Mouse (Mus musculus): ENCODE measurements around the gene Vti1a. TPM values are rescaled to one million over a fixed set of nuclear protein-coding genes. Genes with fewer than 3 reads are reported as not detected.

Gene Vti1a
- polyA plus RNA-seq, 1 experiment from 2014 or later: 19.4 TPM

DNA sequence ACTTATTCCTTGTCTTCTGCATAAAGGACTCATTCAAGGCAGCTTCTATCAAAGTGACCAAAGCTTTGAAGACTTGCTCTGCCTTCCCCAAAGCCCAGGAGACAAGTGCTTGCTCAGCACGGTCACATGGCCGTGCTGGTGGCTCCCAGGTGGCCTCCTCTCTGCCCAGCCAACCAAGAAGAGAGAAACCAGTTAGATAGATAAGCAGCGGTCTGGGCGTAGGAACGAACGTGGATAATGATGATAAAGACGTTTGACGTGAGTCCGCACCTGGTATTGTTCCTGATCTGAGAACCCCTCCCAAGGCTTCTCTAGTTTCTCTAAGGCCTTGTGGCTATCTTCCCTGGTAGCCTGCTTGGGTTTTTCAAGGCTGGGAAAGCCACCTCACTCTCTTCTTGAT lies 334.9 kb downstream of the Vti1a start:
- 81% methylated on average over 9 of the region's 9 CpGs for WGBS
- no peaks in the 10 kb centered on the region for H3K4me1 ChIP-seq (replicated peaks; ENCODE audit: control insufficient read depth, insufficient read depth)
- no peak for TF ChIP-seq CTCF (IDR thresholded peaks at IDR 0.05; ENCODE audit: low read depth)
- no peak for TF ChIP-seq EP300 (optimal IDR thresholded peaks at IDR 0.05)

DNA sequence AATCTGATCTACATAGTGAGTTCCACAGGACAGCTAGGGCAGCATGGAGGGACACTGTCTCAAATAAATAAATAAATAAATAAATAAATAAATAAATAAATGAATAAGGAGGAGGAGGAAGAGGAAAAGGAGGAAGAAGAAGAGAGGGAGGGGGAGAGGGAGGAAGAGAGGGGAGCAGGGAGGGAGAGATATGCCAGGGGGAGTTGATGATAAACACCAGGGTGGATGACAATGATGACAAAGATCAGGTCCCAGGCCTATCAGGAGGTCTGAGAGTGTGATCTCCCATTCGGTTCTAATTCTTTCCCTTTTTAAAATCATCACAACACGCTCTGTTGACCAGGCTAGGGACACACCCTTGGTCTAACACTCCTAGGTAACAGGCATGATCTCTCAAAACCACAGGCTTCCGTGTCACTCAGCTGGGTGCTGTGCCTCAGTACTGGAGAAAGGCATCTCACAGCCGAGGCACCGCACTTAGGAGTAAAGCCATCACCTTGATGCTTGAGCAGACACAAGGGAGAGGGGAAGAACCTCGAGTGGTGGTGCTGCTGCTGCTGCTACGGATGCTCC lies 336.7 kb downstream of the Vti1a start:
- Histone ChIP-seq H3K9me3 (ENCODE audit: control insufficient read depth, low read length) (no peaks in the 10 kb centered on the region), H3K27me3 (ENCODE audit: control insufficient read depth, insufficient read depth, low read length) (no peaks in the 10 kb centered on the region), H3K4me2 (replicated peaks; ENCODE audit: low read depth) (no peak overlapping the region), H3K9ac (ENCODE audit: low read length) (no peak overlapping the region), H3K36me3 (ENCODE audit: control insufficient read depth, insufficient read depth, low read length) (no peaks in the 10 kb centered on the region), H3K4me1 (replicated peaks; ENCODE audit: control insufficient read depth, insufficient read depth) (no peaks in the 10 kb centered on the region), H3K4me3 (ENCODE audit: low read depth, low read length) (no peak overlapping the region), H3K27ac (replicated peaks) (no peak overlapping the region)
- TF ChIP-seq EP300 (optimal IDR thresholded peaks at IDR 0.05): no peak
- no peak for TF ChIP-seq CTCF (IDR thresholded peaks at IDR 0.05; ENCODE audit: low read depth)
- 74% methylated on average over 7 of the region's 7 CpGs for WGBS
- no peak for ATAC-seq (ENCODE audit: low FRiP score, low TSS enrichment)
- DNase-seq (ENCODE audit: low spot score): no peak

More for the DNA sequence above, 334.9 kb downstream of the Vti1a start:
- H3K9ac ChIP-seq (ENCODE audit: low read length): no peak overlapping the region
- H3K36me3 ChIP-seq (ENCODE audit: control insufficient read depth, insufficient read depth, low read length): no peaks in the 10 kb centered on the region
- no peaks in the 10 kb centered on the region for H3K9me3 ChIP-seq (ENCODE audit: control insufficient read depth, low read length)
- H3K4me2 ChIP-seq (replicated peaks; ENCODE audit: low read depth): no peak overlapping the region
- DNase-seq (ENCODE audit: low spot score) (no peak), ATAC-seq (ENCODE audit: low FRiP score, low TSS enrichment) (no peak)
- H3K27me3 ChIP-seq (ENCODE audit: control insufficient read depth, insufficient read depth, low read length): no peaks in the 10 kb centered on the region
- H3K4me3 ChIP-seq (ENCODE audit: low read depth, low read length): no peak overlapping the region
- H3K27ac ChIP-seq (replicated peaks): no peak overlapping the region

DNA sequence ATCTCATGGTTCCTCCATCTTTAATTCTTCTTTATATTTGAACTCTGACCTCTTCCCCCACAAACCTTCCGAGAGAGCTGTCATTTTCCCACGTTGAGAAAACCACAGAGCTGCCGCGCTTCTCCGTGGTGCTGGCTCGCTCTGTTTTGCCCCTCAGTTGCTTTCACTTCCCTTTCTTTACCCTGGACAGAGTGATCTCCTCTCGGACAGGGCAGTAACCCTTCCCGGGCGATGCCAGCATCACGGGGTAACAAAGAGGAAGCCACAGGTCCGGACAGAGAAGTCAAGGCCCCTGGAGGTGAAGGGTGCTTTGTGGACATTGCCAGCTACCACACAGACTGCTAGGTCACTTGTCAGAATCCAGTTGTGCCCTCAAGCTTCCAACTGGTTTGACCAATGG lies 344.1 kb downstream of the Vti1a start:
- TF ChIP-seq CTCF (IDR thresholded peaks at IDR 0.05; ENCODE audit: low read depth) (no peak), EP300 (optimal IDR thresholded peaks at IDR 0.05) (no peak)
- H3K4me1 ChIP-seq (replicated peaks; ENCODE audit: control insufficient read depth, insufficient read depth): no peaks in the 10 kb centered on the region
- H3K27ac ChIP-seq (replicated peaks): no peak overlapping the region
- DNase-seq (ENCODE audit: low spot score) (no peak), ATAC-seq (ENCODE audit: low FRiP score, low TSS enrichment) (no peak)
- no peaks in the 10 kb centered on the region for H3K27me3 ChIP-seq (ENCODE audit: control insufficient read depth, insufficient read depth, low read length)
- H3K4me3 ChIP-seq (ENCODE audit: low read depth, low read length): no peak overlapping the region
- H3K9ac ChIP-seq (ENCODE audit: low read length): no peak overlapping the region
- 82% methylated on average over 11 of the region's 11 CpGs for WGBS
- no peak overlapping the region for H3K4me2 ChIP-seq (replicated peaks; ENCODE audit: low read depth)
- H3K36me3 ChIP-seq (ENCODE audit: control insufficient read depth, insufficient read depth, low read length): no peaks in the 10 kb centered on the region
- H3K9me3 ChIP-seq (ENCODE audit: control insufficient read depth, low read length): no peaks in the 10 kb centered on the region

DNA sequence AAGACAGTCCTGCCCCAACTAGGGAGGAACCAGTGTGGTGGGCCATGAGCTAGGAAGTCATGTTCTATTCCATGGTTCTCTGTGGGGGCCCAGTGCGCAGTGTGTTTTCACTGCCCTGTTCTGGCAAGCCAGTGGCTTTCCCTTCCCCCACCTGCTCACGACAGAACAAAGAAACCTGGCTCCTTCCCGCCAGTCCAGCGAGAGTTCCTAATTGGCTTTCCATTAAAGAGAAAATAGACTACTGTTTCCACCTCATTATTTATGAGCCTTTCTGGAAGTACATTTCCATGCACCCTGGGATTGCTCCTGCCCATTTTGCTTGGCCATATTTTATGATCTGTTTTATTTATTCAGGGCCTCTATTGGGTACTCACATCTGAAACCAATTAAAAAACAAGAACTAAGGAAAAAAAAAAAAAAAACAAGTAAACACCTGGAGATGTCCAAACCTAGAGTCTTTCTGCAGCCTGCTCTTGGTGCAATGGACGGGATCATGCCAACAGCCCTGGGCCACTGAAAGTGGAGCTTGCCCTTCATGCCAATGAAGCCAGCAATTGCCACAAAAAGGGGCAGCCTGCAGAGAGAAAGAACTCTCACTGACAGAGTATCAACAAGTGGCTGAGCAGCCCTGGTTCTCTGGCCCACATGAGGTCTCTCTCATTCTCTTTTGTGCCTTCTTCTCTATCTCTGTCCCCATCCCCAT lies 346.6 kb downstream of the Vti1a start:
- H3K9ac ChIP-seq (ENCODE audit: low read length): no peak overlapping the region
- no peaks in the 10 kb centered on the region for H3K36me3 ChIP-seq (ENCODE audit: control insufficient read depth, insufficient read depth, low read length)
- H3K9me3 ChIP-seq (ENCODE audit: control insufficient read depth, low read length): no peaks in the 10 kb centered on the region
- DNase-seq (ENCODE audit: low spot score) (no peak), ATAC-seq (ENCODE audit: low FRiP score, low TSS enrichment) (no peak)
- 67% methylated on average over 5 of the region's 5 CpGs for WGBS
- TF ChIP-seq CTCF (IDR thresholded peaks at IDR 0.05; ENCODE audit: low read depth) (no peak), EP300 (optimal IDR thresholded peaks at IDR 0.05) (no peak)
- H3K4me1 ChIP-seq (replicated peaks; ENCODE audit: control insufficient read depth, insufficient read depth): no peaks in the 10 kb centered on the region
- H3K4me3 ChIP-seq (ENCODE audit: low read depth, low read length): no peak overlapping the region
- H3K4me2 ChIP-seq (replicated peaks; ENCODE audit: low read depth): no peak overlapping the region
- H3K27me3 ChIP-seq (ENCODE audit: control insufficient read depth, insufficient read depth, low read length): no peaks in the 10 kb centered on the region
- H3K27ac ChIP-seq (replicated peaks): no peak overlapping the region

DNA sequence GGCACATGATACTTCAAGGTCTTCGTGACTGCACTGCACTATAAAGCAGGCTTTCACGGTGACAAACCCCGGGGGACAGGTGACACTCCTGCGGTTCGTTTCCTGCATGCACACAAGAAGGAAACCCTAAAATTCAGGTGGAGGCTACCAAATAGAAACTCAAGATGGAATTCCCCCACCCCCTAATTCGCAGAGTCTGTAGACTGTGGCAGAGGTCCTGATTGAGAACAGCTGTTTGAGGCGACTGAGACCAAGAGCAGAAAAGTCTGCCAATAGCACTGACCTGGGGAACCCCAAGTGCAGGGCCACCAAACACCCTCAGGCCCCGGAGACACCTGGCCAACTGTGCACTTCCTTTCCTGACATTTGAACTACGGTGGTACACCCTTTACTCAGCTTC lies 351.7 kb downstream of the Vti1a start:
- DNase-seq (ENCODE audit: low spot score): no peak
- WGBS: 75% methylated on average over 9 of the region's 9 CpGs
- no peak overlapping the region for H3K4me2 ChIP-seq (replicated peaks; ENCODE audit: low read depth)
- no peak overlapping the region for H3K9ac ChIP-seq (ENCODE audit: low read length)
- H3K27ac ChIP-seq (replicated peaks): no peak overlapping the region
- ATAC-seq (ENCODE audit: low FRiP score, low TSS enrichment): no peak
- TF ChIP-seq EP300 (optimal IDR thresholded peaks at IDR 0.05) (no peak), CTCF (IDR thresholded peaks at IDR 0.05; ENCODE audit: low read depth) (no peak)
- H3K27me3 ChIP-seq (ENCODE audit: control insufficient read depth, insufficient read depth, low read length): no peaks in the 10 kb centered on the region
- no peaks in the 10 kb centered on the region for H3K4me1 ChIP-seq (replicated peaks; ENCODE audit: control insufficient read depth, insufficient read depth)
- H3K9me3 ChIP-seq (ENCODE audit: control insufficient read depth, low read length): no peaks in the 10 kb centered on the region
- no peaks in the 10 kb centered on the region for H3K36me3 ChIP-seq (ENCODE audit: control insufficient read depth, insufficient read depth, low read length)
- H3K4me3 ChIP-seq (ENCODE audit: low read depth, low read length): no peak overlapping the region

DNA sequence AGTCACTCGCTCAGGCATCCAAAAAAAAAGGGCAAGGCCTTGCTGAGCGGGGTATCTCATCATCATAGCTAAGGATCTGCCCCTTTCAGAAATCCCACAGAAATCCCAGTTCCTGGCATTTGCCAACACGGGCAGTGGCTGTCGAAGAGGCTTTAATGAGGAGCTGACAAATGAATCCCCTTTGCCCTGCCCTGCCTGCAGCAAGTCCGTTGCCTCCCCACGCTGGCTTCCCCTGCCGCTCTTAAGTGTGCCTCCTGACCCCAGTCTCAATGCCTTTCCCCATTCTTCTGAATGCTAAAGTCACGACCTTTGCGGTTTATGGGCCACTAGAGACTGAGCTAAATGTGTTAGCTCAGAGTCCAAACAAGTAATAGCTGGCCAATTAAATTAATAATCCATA lies 352.8 kb downstream of the Vti1a start:
- Histone ChIP-seq H3K27ac (replicated peaks) (no peak overlapping the region), H3K27me3 (ENCODE audit: control insufficient read depth, insufficient read depth, low read length) (no peaks in the 10 kb centered on the region), H3K9ac (ENCODE audit: low read length) (no peak overlapping the region), H3K4me3 (ENCODE audit: low read depth, low read length) (no peak overlapping the region), H3K36me3 (ENCODE audit: control insufficient read depth, insufficient read depth, low read length) (no peaks in the 10 kb centered on the region), H3K4me2 (replicated peaks; ENCODE audit: low read depth) (no peak overlapping the region), H3K4me1 (replicated peaks; ENCODE audit: control insufficient read depth, insufficient read depth) (no peaks in the 10 kb centered on the region), H3K9me3 (ENCODE audit: control insufficient read depth, low read length) (no peaks in the 10 kb centered on the region)
- ATAC-seq (ENCODE audit: low FRiP score, low TSS enrichment) (no peak), DNase-seq (ENCODE audit: low spot score) (no peak)
- TF ChIP-seq CTCF (IDR thresholded peaks at IDR 0.05; ENCODE audit: low read depth): no peak
- TF ChIP-seq EP300 (optimal IDR thresholded peaks at IDR 0.05): no peak
- 55% methylated on average over 9 of the region's 9 CpGs for WGBS

Other genes with a start within 250 kb of the Vti1a start
- 12.5 and 13.1 TPM in 2 replicates for gene Gpam, start 189.1 kb upstream of the Vti1a start, polyA plus RNA-seq (2015; fragmentation: Nextera tagmentation; extraction: Ambion mirVana)
- gene Tectb, start 135.6 kb upstream of the Vti1a start, polyA plus RNA-seq (2015; fragmentation: Nextera tagmentation; extraction: Ambion mirVana): 0.16 and 0.23 TPM in 2 replicates
- 0.08 TPM in 2 replicates for gene Gucy2g, start 75.1 kb upstream of the Vti1a start, polyA plus RNA-seq (2015; fragmentation: Nextera tagmentation; extraction: Ambion mirVana)
- 62.7 and 63.2 TPM in 2 replicates for gene Acsl5, start 64.4 kb upstream of the Vti1a start, polyA plus RNA-seq (2015; fragmentation: Nextera tagmentation; extraction: Ambion mirVana)
- 49.8 and 50.8 TPM in 2 replicates for gene Zdhhc6, start 263 bp upstream of the Vti1a start, polyA plus RNA-seq (2015; fragmentation: Nextera tagmentation; extraction: Ambion mirVana)

All from stomach, postnatal 0 days (tissue).